Mouse (Mus musculus) liver, embryonic 13.5 days (tissue): ENCODE data around the gene Ugt1a2. TPM values are rescaled to one million over a fixed set of nuclear protein-coding genes. Genes with fewer than 3 reads are reported as not detected.
"Not testable (repeated sequence)": the region's sequence is repeated elsewhere in the genome, so short reads cannot be mapped to it uniquely, and the experiment has no call there.

Experiments used
- ATAC-seq: fragments of 200-750 bp; cut with Nextera tagmentation; 2 replicates; pipeline ENCODE4 v1.8.0; 2017; ENCODE audit warnings: low read depth, mild to moderate bottlenecking, moderate number of reproducible peaks, moderate library complexity
- DNase-seq: peaks from one replicate; pipeline ENCODE4 v3.0.0; 2022
- H3K27ac ChIP-seq: fragments of 300-500 bp; sonication (generic); 2 replicates; pipeline ENCODE4 v1.5.1; 2015; ENCODE audit warnings: moderate library complexity, mild to moderate bottlenecking, inconsistent platforms
- H3K27me3 ChIP-seq: fragments of 300-500 bp; sonication (generic); 2 replicates; pipeline ENCODE4 v1.6.1; 2015; ENCODE audit warnings: mild to moderate bottlenecking, inconsistent platforms
- H3K36me3 ChIP-seq: fragments of 300-500 bp; sonication (generic); 2 replicates; pipeline ENCODE4 v1.6.1; 2015; ENCODE audit warnings: mild to moderate bottlenecking, inconsistent platforms
- H3K4me1 ChIP-seq: fragments of 300-500 bp; sonication (generic); replicated peaks from 2 replicates; pipeline ENCODE4 v1.6.1; 2015; ENCODE audit warnings: inconsistent platforms
- H3K4me2 ChIP-seq: fragments of 300-500 bp; sonication (generic); 2 replicates; pipeline ENCODE4 v1.6.1; 2015; ENCODE audit warnings: inconsistent platforms, mild to moderate bottlenecking, moderate library complexity
- H3K4me3 ChIP-seq: fragments of 300-500 bp; sonication (generic); replicated peaks from 2 replicates; pipeline ENCODE4 v1.5.1; 2015; ENCODE audit warnings: mild to moderate bottlenecking, inconsistent platforms
- H3K9ac ChIP-seq: fragments of 300-500 bp; sonication (generic); 2 replicates; pipeline ENCODE4 v1.6.1; 2015; ENCODE audit warnings: mild to moderate bottlenecking, inconsistent platforms
- H3K9me3 ChIP-seq: fragments of 300-500 bp; sonication (generic); replicated peaks from 2 replicates; pipeline ENCODE4 v1.6.1; 2016; ENCODE audit warnings: inconsistent platforms
- WGBS: fragments of 180-500 bp; shearing (Covaris S2); methylation state at CpG from one replicate; pipeline ENCODE4 v1.1.7; 2015; ENCODE audit not compliant: insufficient replicate concordance; 5-methylcytosine and 5-hydroxymethylcytosine counted together
- polyA plus RNA-seq: library from polyadenylated mRNA; unstranded; fragments of >200 nt; fragmentation: Nextera tagmentation; extraction: Ambion mirVana; gene quantifications from 2 replicates; pipeline ENCODE4 v1.2.1, GENCODE M21; 2015

The Ugt1a2 gene
- not detected in 2 replicates for polyA plus RNA-seq

GRCm38 (mm10) chr1:88200456-88200855 lies at the start of gene Ugt1a2:
Gene Ugt1a2, plus strand, starts transcription at chr1:88200601.
- Histone ChIP-seq H3K4me2 (no peak within 1 kb of the TSS), H3K4me3 (no peak within 1 kb of the TSS), H3K27ac (no peak within 1 kb of the TSS), H3K27me3 (peaks cover 12% of the 10 kb centered on the region; the same call in 1 of the 2 replicates), H3K9me3 (no peaks in the 10 kb centered on the region), H3K4me1 (peaks cover 14% of the 10 kb centered on the region), H3K9ac (no peak within 1 kb of the TSS), H3K36me3 (0 out of 2 replicates have a peak, but pooled peaks cover 3% of the 10 kb centered on the region)
- DNase-seq (no peak), ATAC-seq (no peak)
- WGBS: 59% methylated on average over 7 of the region's 7 CpGs

- Histone ChIP-seq H3K27me3 (no peaks in the 10 kb centered on the region), H3K9ac (no peak overlapping the region), H3K4me1 (no peaks in the 10 kb centered on the region), H3K36me3 (no peaks in the 10 kb centered on the region), H3K9me3 (no peaks in the 10 kb centered on the region), H3K4me2 (no peak overlapping the region), H3K27ac (no peak overlapping the region), H3K4me3 (no peak overlapping the region)
- no peak for DNase-seq
- ATAC-seq: no peak
- 37% methylated on average over 2 of the region's 2 CpGs for WGBS
Measured at GRCm38 (mm10) chr1:88158430-88158829, 42.0 kb upstream of the Ugt1a2 start.

- 63% methylated on average over 5 of the region's 5 CpGs for WGBS
- DNase-seq: no peak
- H3K9ac ChIP-seq: no peak within 1 kb of the TSS
Measured at GRCm38 (mm10) chr1:88165711-88166110, 34.7 kb upstream of the Ugt1a2 start, which contains the start of gene Ugt1a5. Gene Ugt1a5, plus strand, starts transcription at chr1:88166012.

GRCm38 (mm10) chr1:88172190-88172589 lies 28.2 kb upstream of the Ugt1a2 start:
- not testable (repeated sequence) for H3K4me3 ChIP-seq, H3K27ac ChIP-seq, H3K36me3 ChIP-seq, DNase-seq, H3K9ac ChIP-seq, H3K4me2 ChIP-seq, ATAC-seq, H3K27me3 ChIP-seq, H3K4me1 ChIP-seq
- H3K9me3 ChIP-seq: peaks cover 10% of the 10 kb centered on the region
- WGBS: 58% methylated on average over 6 of the region's 7 CpGs

More at GRCm38 (mm10) chr1:88165711-88166110, 34.7 kb upstream of the Ugt1a2 start, which contains the start of gene Ugt1a5:
- Histone ChIP-seq H3K36me3 (no peaks in the 10 kb centered on the region), H3K4me1 (no peaks in the 10 kb centered on the region), H3K4me2 (no peak within 1 kb of the TSS), H3K4me3 (no peak within 1 kb of the TSS), H3K27ac (no peak within 1 kb of the TSS), H3K27me3 (no peaks in the 10 kb centered on the region), H3K9me3 (no peaks in the 10 kb centered on the region)
- no peak for ATAC-seq

- Histone ChIP-seq H3K4me1 (no peaks in the 10 kb centered on the region), H3K9me3 (peaks cover 16% of the 10 kb centered on the region), H3K9ac (no peak overlapping the region), H3K4me2 (no peak overlapping the region), H3K27ac (no peak overlapping the region), H3K4me3 (no peak overlapping the region), H3K27me3 (no peaks in the 10 kb centered on the region), H3K36me3 (no peaks in the 10 kb centered on the region)
- DNase-seq (no peak), ATAC-seq (no peak)
- WGBS: 72% methylated on average over 1 of the region's 1 CpGs
Measured at GRCm38 (mm10) chr1:88179657-88180056, 20.7 kb upstream of the Ugt1a2 start.

GRCm38 (mm10) chr1:88186325-88186935 lies 14.0 kb upstream of the Ugt1a2 start:
- Histone ChIP-seq H3K4me1 (no peaks in the 10 kb centered on the region), H3K27me3 (no peaks in the 10 kb centered on the region), H3K4me3 (no peak overlapping the region), H3K36me3 (no peaks in the 10 kb centered on the region), H3K9ac (no peak overlapping the region), H3K27ac (no peak overlapping the region), H3K9me3 (no peaks in the 10 kb centered on the region), H3K4me2 (no peak overlapping the region)
- 63% methylated on average over 5 of the region's 5 CpGs for WGBS
- DNase-seq (no peak), ATAC-seq (no peak)

GRCm38 (mm10) chr1:88192136-88192535 lies 8.3 kb upstream of the Ugt1a2 start:
- no peak for DNase-seq

GRCm38 (mm10) chr1:88195687-88196086 lies 4.7 kb upstream of the Ugt1a2 start:
- H3K9me3 ChIP-seq: no peaks in the 10 kb centered on the region
- H3K36me3 ChIP-seq: no peaks in the 10 kb centered on the region
- no peak overlapping the region for H3K4me3 ChIP-seq
- no peak overlapping the region for H3K27ac ChIP-seq
- H3K9ac ChIP-seq: no peak overlapping the region
- ATAC-seq: no peak
- 58% methylated on average over 1 of the region's 1 CpGs for WGBS
- H3K27me3 ChIP-seq: peaks cover 9% of the 10 kb centered on the region; the same call in 1 of the 2 replicates
- no peak for DNase-seq
- no peaks in the 10 kb centered on the region for H3K4me1 ChIP-seq
- no peak overlapping the region for H3K4me2 ChIP-seq

More at GRCm38 (mm10) chr1:88192136-88192535, 8.3 kb upstream of the Ugt1a2 start:
- H3K27me3 ChIP-seq: no peaks in the 10 kb centered on the region
- ATAC-seq: no peak
- no peaks in the 10 kb centered on the region for H3K9me3 ChIP-seq
- no peak overlapping the region for H3K9ac ChIP-seq
- H3K36me3 ChIP-seq: no peaks in the 10 kb centered on the region
- H3K4me2 ChIP-seq: no peak overlapping the region
- 63% methylated on average over 3 of the region's 3 CpGs for WGBS
- H3K27ac ChIP-seq: no peak overlapping the region
- no peaks in the 10 kb centered on the region for H3K4me1 ChIP-seq
- no peak overlapping the region for H3K4me3 ChIP-seq

- WGBS: 45% methylated on average over 3 of the region's 3 CpGs
Measured at GRCm38 (mm10) chr1:88197443-88197842, 3.0 kb upstream of the Ugt1a2 start.

GRCm38 (mm10) chr1:88199996-88200395 lies 405 bp upstream of the Ugt1a2 start:
- H3K9me3 ChIP-seq: no peaks in the 10 kb centered on the region
- H3K36me3 ChIP-seq: 0 out of 2 replicates have a peak, but pooled peaks cover 3% of the 10 kb centered on the region
- H3K4me3 ChIP-seq: no peak overlapping the region
- no peak overlapping the region for H3K9ac ChIP-seq
- ATAC-seq: no peak
- WGBS: 57% methylated on average over 2 of the region's 2 CpGs
- H3K4me1 ChIP-seq: peaks cover 9% of the 10 kb centered on the region
- H3K27me3 ChIP-seq: peaks cover 12% of the 10 kb centered on the region; the same call in 1 of the 2 replicates
- H3K27ac ChIP-seq: no peak overlapping the region
- H3K4me2 ChIP-seq: no peak overlapping the region
- no peak for DNase-seq

More at GRCm38 (mm10) chr1:88197443-88197842, 3.0 kb upstream of the Ugt1a2 start:
- H3K36me3 ChIP-seq: no peaks in the 10 kb centered on the region
- H3K4me3 ChIP-seq: no peak overlapping the region
- H3K4me1 ChIP-seq: no peaks in the 10 kb centered on the region
- H3K4me2 ChIP-seq: no peak overlapping the region
- no peak overlapping the region for H3K27ac ChIP-seq
- H3K9ac ChIP-seq: no peak overlapping the region
- DNase-seq (no peak), ATAC-seq (no peak)
- peaks cover 9% of the 10 kb centered on the region; the same call in 1 of the 2 replicates for H3K27me3 ChIP-seq
- H3K9me3 ChIP-seq: no peaks in the 10 kb centered on the region

GRCm38 (mm10) chr1:88205294-88205922 lies 5.0 kb downstream of the Ugt1a2 start, which contains the start of gene Dnajb3:
Gene Dnajb3, minus strand, starts transcription at chr1:88205782.
- H3K9ac ChIP-seq: peak within 1 kb of the TSS; percentile 82
- 3% methylated on average over 62 of the region's 62 CpGs for WGBS
- 0 out of 2 replicates have a peak, but pooled peaks cover 3% of the 10 kb centered on the region for H3K36me3 ChIP-seq

More at GRCm38 (mm10) chr1:88205294-88205922, 5.0 kb downstream of the Ugt1a2 start, which contains the start of gene Dnajb3:
- Histone ChIP-seq H3K4me2 (peak within 1 kb of the TSS; percentile 85), H3K27ac (peak within 1 kb of the TSS; percentile 95), H3K27me3 (peaks cover 5% of the 10 kb centered on the region; the same call in 1 of the 2 replicates), H3K9me3 (no peaks in the 10 kb centered on the region), H3K4me3 (peak within 1 kb of the TSS; percentile 68), H3K4me1 (peaks cover 47% of the 10 kb centered on the region)
- ATAC-seq (peak; percentile 87), DNase-seq (peak; percentile 83)
